Mouse (Mus musculus): ENCODE data around the gene Gab1. TPM values are rescaled to one million over a fixed set of nuclear protein-coding genes. Genes with fewer than 3 reads are reported as not detected.

Gene Gab1
- polyA plus RNA-seq, 1 experiment from 2014 or later: 13.1 TPM

DNA sequence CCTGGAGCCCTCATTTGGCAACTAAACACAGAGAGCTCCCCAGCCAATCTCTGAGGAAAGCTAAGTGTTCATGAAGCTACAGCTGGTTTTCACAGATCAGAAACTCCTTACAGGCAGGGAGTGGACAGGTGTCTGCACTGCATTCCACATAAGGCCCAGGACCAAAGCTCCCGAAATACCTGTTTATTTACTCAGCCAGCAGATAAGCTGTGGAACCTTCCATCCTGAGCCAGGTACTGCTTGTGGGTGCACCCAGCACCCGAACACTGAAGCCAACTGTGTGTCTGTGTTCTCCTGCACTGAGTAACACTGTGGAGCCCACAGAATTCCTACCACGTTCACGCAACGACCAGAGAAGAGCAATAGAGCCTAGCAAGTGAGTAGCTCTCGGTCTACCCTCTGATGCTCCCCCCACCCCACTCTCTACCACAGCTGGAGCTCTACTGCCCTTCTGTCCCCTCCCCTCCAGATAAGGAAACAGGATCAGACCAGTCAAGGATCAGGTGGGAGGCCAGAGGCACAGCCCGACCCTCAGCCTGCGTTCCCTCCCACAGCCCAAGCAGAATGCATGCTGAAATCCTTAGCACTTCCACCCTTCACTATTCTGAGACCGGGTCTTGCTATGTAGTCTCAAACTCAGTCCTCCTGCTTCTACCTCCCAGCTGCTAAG is 9.6 kb downstream of the Gab1 start:
- Histone ChIP-seq H3K9ac (peak overlapping the region; percentile 22; the same call in 1 of the 2 replicates), H3K4me2 (peak overlapping the region; percentile 21), H3K9me3 (replicated peaks) (no peaks in the 10 kb centered on the region), H3K27ac (peak overlapping the region; percentile 88), H3K4me3 (no peak overlapping the region), H3K4me1 (peaks cover 73% of the 10 kb centered on the region), H3K36me3 (peaks cover 9% of the 10 kb centered on the region), H3K27me3 (replicated peaks) (no peaks in the 10 kb centered on the region)
- ATAC-seq: peak; percentile 45
- 38% methylated on average over 9 of the region's 9 CpGs for WGBS (ENCODE audit: insufficient replicate concordance)

DNA sequence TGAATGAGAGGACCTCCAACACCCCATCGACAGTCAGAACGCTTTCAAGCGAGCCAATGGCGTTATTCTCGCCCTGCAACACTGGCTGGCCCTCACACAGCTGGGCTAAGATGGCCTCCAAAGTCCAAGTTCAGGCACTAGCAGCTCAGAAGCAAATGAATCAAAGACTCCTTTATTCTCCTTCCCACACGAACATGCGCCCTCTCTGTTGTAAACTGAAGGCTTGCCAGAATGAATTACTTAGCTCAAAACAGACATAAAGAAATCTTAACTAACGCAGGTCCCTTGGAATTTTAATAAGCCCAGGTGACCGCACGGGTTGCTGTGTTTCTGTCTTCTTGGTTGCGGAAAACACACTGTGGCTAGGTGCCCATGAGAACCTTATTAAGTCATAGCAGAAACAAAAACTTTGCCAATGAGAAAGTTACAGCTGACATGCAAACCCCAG is 10.4 kb downstream of the Gab1 start:
- Histone ChIP-seq H3K9me3 (replicated peaks) (no peaks in the 10 kb centered on the region), H3K36me3 (peaks cover 16% of the 10 kb centered on the region), H3K9ac (0 out of 2 replicates have a peak overlapping the region, but pooled peaks have one; percentile 8), H3K4me1 (peaks cover 81% of the 10 kb centered on the region), H3K27me3 (replicated peaks) (no peaks in the 10 kb centered on the region), H3K4me3 (no peak overlapping the region), H3K27ac (peak overlapping the region; percentile 88), H3K4me2 (peak overlapping the region; percentile 77)
- ATAC-seq: no peak
- 82% methylated on average over 11 of the region's 11 CpGs for whole genome bisulfite sequencing (ENCODE audit: insufficient replicate concordance)

DNA sequence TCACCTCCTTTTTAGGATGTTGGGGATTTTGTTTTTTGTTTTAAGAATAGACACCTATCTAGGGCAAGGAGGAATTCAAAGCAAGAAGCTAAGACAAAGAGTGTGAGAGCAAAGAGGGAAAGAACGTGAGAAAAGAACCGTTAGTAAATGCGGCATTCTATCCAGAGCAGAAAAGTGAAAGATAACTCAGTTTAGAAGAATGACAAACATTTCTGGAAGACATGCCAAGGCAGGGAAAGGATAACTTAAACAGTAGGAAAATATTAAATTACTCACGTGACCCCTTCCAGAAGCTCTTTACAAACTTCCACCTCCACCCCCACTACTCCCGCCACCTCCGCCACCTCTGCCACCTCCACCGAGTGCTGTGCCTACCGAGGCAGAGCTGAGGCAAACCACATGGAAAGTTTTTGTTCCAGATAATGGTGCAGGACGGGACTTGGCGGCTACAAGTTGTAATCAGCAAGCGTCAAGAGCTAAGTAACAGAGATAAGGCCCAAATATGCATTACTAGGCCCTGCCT is 11.5 kb downstream of the Gab1 start:
- Histone ChIP-seq H3K9me3 (replicated peaks) (no peaks in the 10 kb centered on the region), H3K4me2 (peak overlapping the region; percentile 77), H3K4me1 (peaks cover 81% of the 10 kb centered on the region), H3K4me3 (peak overlapping the region; percentile 61), H3K27me3 (replicated peaks) (no peaks in the 10 kb centered on the region), H3K9ac (peak overlapping the region; percentile 74), H3K27ac (peak overlapping the region; percentile 88), H3K36me3 (peaks cover 23% of the 10 kb centered on the region)
- ATAC-seq: peak; percentile 93
- 19% methylated on average over 11 of the region's 11 CpGs for WGBS (ENCODE audit: insufficient replicate concordance)

DNA sequence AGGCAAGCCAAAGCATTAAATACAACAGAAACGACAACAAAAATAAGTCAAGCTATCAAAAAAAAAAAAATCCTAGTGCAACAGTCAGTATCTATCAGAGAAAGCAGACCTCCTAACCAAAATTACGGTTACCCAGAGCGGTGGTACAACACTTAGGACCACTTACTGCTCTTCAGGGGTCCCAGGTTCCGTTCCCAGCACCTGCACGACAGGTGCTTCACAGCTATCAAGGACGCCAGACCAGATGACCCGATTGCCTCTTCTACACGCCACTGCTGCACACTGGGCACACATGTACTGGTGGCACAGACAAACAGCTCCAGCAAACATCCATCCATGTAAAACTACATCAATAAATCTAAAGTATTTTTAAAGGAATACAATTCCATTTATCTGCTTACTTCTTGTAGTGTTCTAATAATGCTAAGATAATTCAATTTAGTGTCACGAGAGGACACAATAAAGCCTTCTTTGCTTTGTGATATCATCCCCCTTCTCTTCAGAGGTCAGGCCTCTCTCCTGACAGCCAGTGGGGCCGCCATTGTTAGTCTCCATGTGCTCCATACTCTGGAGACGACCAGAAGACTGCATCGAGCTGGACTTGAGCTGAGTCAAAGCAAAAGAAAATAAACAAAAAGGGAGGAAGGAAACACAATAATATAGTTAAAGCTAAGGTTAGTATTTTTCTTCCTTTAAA is 12.2 kb downstream of the Gab1 start:
- peaks cover 30% of the 10 kb centered on the region for H3K36me3 ChIP-seq
- H3K27ac ChIP-seq: peak overlapping the region; percentile 88
- H3K4me3 ChIP-seq: peak overlapping the region; percentile 61
- H3K4me1 ChIP-seq: peaks cover 86% of the 10 kb centered on the region
- ATAC-seq: no peak
- H3K9me3 ChIP-seq (replicated peaks): no peaks in the 10 kb centered on the region
- WGBS (ENCODE audit: insufficient replicate concordance): 55% methylated on average over 12 of the region's 12 CpGs
- H3K27me3 ChIP-seq (replicated peaks): no peaks in the 10 kb centered on the region
- peak overlapping the region; percentile 77 for H3K4me2 ChIP-seq
- H3K9ac ChIP-seq: peak overlapping the region; percentile 74

DNA sequence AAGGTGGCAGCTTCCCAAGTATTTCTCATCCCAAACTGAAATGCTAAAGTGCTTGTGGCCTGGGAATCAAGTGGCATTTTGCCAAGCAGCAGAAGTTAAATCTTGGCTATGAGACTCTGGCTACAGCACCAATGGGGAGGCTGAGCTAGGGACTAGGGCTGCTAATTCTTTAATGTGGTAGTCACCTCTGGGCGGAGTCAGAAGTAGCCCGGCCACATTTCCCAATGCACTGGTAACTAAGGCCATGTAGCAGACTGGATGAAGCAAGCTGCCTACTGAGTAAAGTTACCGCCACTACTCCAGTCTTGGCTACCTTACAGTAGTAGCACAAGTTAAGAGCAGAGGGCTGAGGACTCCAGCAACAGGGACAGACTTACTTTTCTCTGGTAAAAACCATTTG is 12.7 kb downstream of the Gab1 start:
- peak overlapping the region; percentile 74 for H3K9ac ChIP-seq
- H3K27me3 ChIP-seq (replicated peaks): no peaks in the 10 kb centered on the region
- no peaks in the 10 kb centered on the region for H3K9me3 ChIP-seq (replicated peaks)
- 44% methylated on average over 3 of the region's 3 CpGs for WGBS (ENCODE audit: insufficient replicate concordance)
- peaks cover 88% of the 10 kb centered on the region for H3K4me1 ChIP-seq
- peak; percentile 57 for ATAC-seq
- peak overlapping the region; percentile 88 for H3K27ac ChIP-seq
- H3K4me3 ChIP-seq: peak overlapping the region; percentile 61
- H3K36me3 ChIP-seq: peaks cover 36% of the 10 kb centered on the region
- peak overlapping the region; percentile 77 for H3K4me2 ChIP-seq

DNA sequence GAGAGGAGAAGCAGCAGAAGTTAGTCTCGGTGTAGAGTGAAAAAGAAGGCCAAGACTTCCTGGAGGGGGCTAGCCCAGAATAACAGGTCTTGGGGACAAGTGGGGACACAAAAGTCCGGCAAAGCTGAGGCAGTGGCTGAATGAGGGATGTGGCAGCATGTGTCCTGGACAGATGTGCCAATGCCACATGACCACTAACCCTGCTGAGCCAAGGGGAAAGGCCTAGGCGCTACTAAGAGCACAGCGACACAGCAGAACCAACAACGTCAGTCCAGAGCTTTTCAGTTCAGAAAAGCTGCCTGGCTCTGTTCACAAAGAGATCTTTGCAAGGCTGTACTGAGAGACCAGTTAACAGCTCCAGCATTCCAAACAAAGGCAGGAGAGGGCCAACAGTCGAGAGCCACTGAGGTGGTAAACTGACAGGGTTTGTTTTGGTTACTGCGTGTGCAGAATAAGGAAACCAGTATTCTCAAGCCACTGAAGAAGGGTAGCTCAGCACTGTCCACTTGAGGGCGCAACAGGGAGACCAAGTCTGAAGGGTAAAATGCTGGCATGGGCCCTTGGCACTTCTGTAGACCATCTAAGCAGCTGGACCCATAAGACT is 15.0 kb downstream of the Gab1 start:
- Histone ChIP-seq H3K36me3 (peaks cover 50% of the 10 kb centered on the region), H3K27me3 (replicated peaks) (no peaks in the 10 kb centered on the region), H3K27ac (no peak overlapping the region), H3K4me2 (no peak overlapping the region), H3K9me3 (replicated peaks) (no peaks in the 10 kb centered on the region), H3K9ac (no peak overlapping the region), H3K4me1 (peaks cover 82% of the 10 kb centered on the region), H3K4me3 (no peak overlapping the region)
- 82% methylated on average over 8 of the region's 8 CpGs for WGBS (ENCODE audit: insufficient replicate concordance)
- no peak for ATAC-seq

DNA sequence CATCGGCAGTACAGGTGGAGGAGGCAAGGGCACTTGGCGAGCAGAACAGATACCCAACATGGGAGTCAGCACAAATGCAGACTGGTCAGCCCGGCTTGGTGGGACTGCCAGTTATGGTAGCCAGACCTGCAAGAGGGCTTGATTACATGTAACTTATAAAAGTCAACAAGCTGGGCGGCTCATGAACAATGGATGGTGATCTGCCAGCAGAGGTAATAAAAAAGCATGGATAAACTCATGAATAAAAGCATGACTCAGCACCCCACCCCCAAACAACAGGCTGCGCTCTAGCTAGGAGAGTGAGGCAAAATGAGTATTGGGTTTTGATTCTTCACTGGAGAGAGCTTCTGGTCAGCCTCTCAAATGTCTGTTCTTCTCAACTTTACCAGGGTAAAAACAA is 16.9 kb downstream of the Gab1 start:
- 80% methylated on average over 5 of the region's 5 CpGs for WGBS (ENCODE audit: insufficient replicate concordance)
- no peak overlapping the region for H3K27ac ChIP-seq
- no peak overlapping the region for H3K4me2 ChIP-seq
- H3K27me3 ChIP-seq (replicated peaks): no peaks in the 10 kb centered on the region
- no peak overlapping the region for H3K4me3 ChIP-seq
- 0 out of 2 replicates have a peak overlapping the region, but pooled peaks have one; percentile 18 for H3K9ac ChIP-seq
- no peaks in the 10 kb centered on the region for H3K9me3 ChIP-seq (replicated peaks)
- no peak for ATAC-seq
- H3K36me3 ChIP-seq: peaks cover 62% of the 10 kb centered on the region
- peaks cover 76% of the 10 kb centered on the region for H3K4me1 ChIP-seq

DNA sequence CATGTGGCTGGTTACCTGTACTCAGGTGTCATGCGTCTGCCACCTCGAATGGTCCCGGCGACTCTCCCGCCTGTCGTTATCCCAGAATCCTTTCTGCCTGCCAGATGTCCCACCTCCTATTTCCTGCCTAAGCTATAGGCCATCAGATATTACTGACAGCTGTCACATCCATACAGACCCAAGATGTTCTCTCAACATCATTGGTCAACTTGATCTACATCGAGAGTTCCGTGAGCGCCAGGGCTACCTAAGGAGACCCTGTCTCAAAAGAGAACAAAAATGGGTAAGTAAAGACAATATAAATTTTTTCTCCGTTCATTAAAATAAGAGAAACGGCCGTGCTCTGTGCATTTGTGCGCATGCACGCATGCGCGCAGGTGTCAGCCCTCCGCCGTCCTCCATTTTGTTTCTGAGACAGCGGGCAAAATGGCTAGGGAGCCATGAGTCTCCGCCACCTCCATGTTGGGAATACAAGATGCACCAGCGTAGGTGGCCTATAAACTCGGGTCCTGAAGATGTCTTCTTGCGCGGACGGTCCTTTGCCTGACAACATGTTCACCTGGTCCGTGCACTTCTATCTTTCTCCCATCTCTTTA is 21.0 kb downstream of the Gab1 start:
- no peak for ATAC-seq
- Histone ChIP-seq H3K27me3 (replicated peaks) (no peaks in the 10 kb centered on the region), H3K27ac (no peak overlapping the region), H3K4me2 (no peak overlapping the region), H3K4me1 (peaks cover 46% of the 10 kb centered on the region), H3K9me3 (replicated peaks) (no peaks in the 10 kb centered on the region), H3K4me3 (no peak overlapping the region), H3K36me3 (peaks cover 65% of the 10 kb centered on the region), H3K9ac (no peak overlapping the region)
- 93% methylated on average over 26 of the region's 26 CpGs for WGBS (ENCODE audit: insufficient replicate concordance)

DNA sequence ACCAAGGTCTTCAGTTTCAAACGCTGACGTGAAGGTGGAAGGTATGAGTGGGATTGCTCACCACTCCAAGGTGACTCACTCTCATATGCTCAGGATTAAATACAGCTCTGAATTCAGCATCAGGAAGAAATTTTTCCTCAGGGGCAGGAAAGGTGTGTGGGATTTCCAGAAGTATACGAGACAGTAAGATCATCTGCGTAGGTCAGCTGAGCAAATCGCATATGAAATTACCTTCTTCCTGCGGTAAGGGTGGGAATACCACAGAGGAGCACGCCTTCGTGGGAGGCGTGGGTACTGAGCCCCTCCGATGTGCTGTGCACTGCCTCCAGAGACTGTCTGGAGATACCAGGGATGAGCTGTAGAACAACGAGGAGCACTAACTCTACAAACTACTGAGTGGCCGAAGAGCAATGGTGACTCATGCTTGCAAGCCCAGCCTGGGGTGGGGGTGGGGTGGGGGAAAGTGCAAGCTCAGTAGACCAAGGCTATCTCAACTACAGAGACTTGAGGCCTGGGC is 22.4 kb downstream of the Gab1 start:
- H3K4me1 ChIP-seq: peaks cover 45% of the 10 kb centered on the region
- ATAC-seq: peak; percentile 62; the same call in 1 of the 2 replicates
- no peak overlapping the region for H3K4me3 ChIP-seq
- H3K9me3 ChIP-seq (replicated peaks): no peaks in the 10 kb centered on the region
- no peak overlapping the region for H3K4me2 ChIP-seq
- H3K27ac ChIP-seq: no peak overlapping the region; the same call in 1 of the 2 replicates
- H3K27me3 ChIP-seq (replicated peaks): no peaks in the 10 kb centered on the region
- WGBS (ENCODE audit: insufficient replicate concordance): 71% methylated on average over 12 of the region's 12 CpGs
- peaks cover 59% of the 10 kb centered on the region for H3K36me3 ChIP-seq
- no peak overlapping the region for H3K9ac ChIP-seq

DNA sequence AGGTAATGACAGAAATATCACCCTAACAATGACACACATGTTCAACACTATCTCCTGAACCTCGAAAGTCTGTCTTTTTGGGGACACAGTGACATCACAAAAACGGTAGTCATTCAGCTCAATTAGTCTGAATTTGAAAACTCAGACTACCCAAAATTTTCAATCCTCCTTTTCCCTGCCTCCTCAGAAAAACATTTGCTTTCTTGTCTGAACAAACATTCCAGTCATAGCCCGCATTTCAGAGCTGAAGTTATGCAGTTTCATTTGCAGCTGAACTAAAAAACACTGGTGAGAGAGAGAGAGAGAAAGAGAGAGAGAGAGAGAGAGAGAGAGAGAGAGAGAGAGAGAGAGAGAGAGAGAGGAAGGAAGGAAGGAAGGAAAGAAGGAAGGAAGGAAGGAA is 23.2 kb downstream of the Gab1 start:
- H3K4me3 ChIP-seq: no peak overlapping the region
- peaks cover 47% of the 10 kb centered on the region for H3K4me1 ChIP-seq
- H3K27me3 ChIP-seq (replicated peaks): no peaks in the 10 kb centered on the region
- H3K4me2 ChIP-seq: no peak overlapping the region
- H3K9ac ChIP-seq: no peak overlapping the region
- H3K27ac ChIP-seq: no peak overlapping the region
- H3K36me3 ChIP-seq: peaks cover 56% of the 10 kb centered on the region
- no peak for ATAC-seq
- no peaks in the 10 kb centered on the region for H3K9me3 ChIP-seq (replicated peaks)
- WGBS (ENCODE audit: insufficient replicate concordance): 73% methylated on average over 3 of the region's 3 CpGs

DNA sequence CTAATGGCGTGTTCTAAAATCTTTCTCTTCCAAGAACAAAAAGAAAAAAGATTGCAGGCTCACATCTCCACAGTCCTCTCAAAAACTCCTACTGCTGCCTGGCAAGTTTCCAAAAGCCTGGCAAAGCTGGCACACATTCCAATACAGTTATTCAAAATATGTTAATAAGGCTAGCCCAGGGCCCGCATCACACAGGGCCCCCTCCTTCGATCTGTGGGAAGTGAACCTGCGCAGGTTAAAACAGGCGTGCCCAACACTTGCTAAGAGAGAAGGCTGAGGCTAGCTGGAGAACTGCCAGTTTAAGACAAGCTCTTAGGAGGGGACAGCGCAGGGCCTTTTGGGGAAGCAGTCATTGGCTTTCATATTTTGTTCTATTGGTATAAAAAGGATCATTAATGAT is 23.7 kb downstream of the Gab1 start:
- H3K9me3 ChIP-seq (replicated peaks): no peaks in the 10 kb centered on the region
- no peak for ATAC-seq
- peaks cover 49% of the 10 kb centered on the region for H3K4me1 ChIP-seq
- H3K36me3 ChIP-seq: peaks cover 56% of the 10 kb centered on the region
- no peak overlapping the region for H3K27ac ChIP-seq
- WGBS (ENCODE audit: insufficient replicate concordance): 90% methylated on average over 6 of the region's 6 CpGs
- no peak overlapping the region for H3K4me2 ChIP-seq
- H3K9ac ChIP-seq: no peak overlapping the region
- H3K4me3 ChIP-seq: no peak overlapping the region
- H3K27me3 ChIP-seq (replicated peaks): no peaks in the 10 kb centered on the region

All from liver, embryonic 12.5 days (tissue).